Mouse (Mus musculus): ENCODE results near the gene Uqcc2.

DNA sequence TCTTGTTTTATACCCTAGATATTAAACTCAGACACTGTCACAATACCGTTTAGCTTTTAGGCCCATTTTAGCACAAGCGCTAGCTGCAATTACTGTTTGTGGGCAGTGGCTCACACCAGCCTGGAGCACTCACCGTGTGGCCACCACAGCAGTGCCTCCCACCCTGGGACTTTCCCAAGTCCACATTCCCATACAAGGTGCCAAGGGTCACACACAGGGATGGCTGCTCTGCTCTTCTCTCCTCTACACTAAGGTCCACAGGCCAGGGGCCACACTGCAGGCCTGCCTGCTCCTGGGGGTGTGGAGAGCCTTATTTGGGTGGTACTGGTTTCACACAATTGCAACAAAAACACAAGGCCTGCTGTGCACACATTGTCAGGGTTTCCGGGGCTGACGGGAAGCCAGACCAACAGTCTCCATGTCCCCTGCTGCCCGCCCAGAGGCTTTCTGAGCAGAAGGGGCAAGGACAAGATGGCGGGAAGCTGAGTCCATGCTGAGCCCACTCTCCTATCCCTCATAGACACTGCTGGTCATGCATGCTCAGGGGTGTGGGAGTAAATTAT, 9.8 kb downstream of the Uqcc2 start:
- TF ChIP-seq POLR2A (IDR thresholded peaks at IDR 0.05; ENCODE audit: insufficient read depth, low read depth, low read length) (no peak), CTCF (IDR thresholded peaks at IDR 0.05) (no peak), EP300 (IDR thresholded peaks at IDR 0.05; ENCODE audit: insufficient read depth, low read depth, low read length) (no peak)

All from heart, adult 2 months (tissue).